Mouse (Mus musculus) brain, embryonic 14.5 days (tissue): ENCODE measurements around the gene Tdrd7. TPM values are rescaled to one million over a fixed set of nuclear protein-coding genes. Genes with fewer than 3 reads are reported as not detected.

Source experiments
- DNase-seq: peaks from one replicate; pipeline ENCODE4 v3.0.0-alpha.2; 2011; ENCODE audit warnings: low read depth
- CTCF ChIP-seq: fragments of 200-500 bp; IDR thresholded peaks from 2 replicates; pipeline ENCODE4 v1.5.1; 2012; ENCODE audit warnings: inconsistent platforms, mild to moderate bottlenecking, moderate library complexity, borderline replicate concordance; ENCODE audit not compliant: insufficient read depth, insufficient read length; ENCODE audit errors: extremely low read depth
- POLR2A ChIP-seq: fragments of 200-500 bp; IDR thresholded peaks from 2 replicates; pipeline ENCODE4 v1.6.1; 2012; ENCODE audit warnings: mild to moderate bottlenecking, inconsistent platforms, borderline replicate concordance; ENCODE audit not compliant: poor library complexity, insufficient read depth, insufficient read length, severe bottlenecking; ENCODE audit errors: extremely low read depth
- polyA plus RNA-seq: library from polyadenylated mRNA; depleted of rRNA; stranded (reverse); fragments of >200 nt; gene quantifications from 2 replicates; pipeline ENCODE4 v1.2.3, GENCODE M21; 2012

Tdrd7 gene
- polyA plus RNA-seq, 1 experiment, result 22.7 TPM

GRCm38 (mm10) chr4:45956706-45957105, 8.4 kb upstream of the Tdrd7 start:
- TF ChIP-seq CTCF (no peak), POLR2A (no peak)
- DNase-seq, result no peak

- no peak for TF ChIP-seq CTCF
- TF ChIP-seq POLR2A, result no peak
- peak; percentile 6 for DNase-seq
Observed at GRCm38 (mm10) chr4:45965737-45966447, 758 bp downstream of the Tdrd7 start.

- DNase-seq, result peak; percentile 12
Observed at GRCm38 (mm10) chr4:45966716-45967115, 1.6 kb downstream of the Tdrd7 start.

GRCm38 (mm10) chr4:45967479-45968341, 2.6 kb downstream of the Tdrd7 start:
- TF ChIP-seq POLR2A (no peak), CTCF (no peak)
- DNase-seq, result peak; percentile 80

More at GRCm38 (mm10) chr4:45966716-45967115, 1.6 kb downstream of the Tdrd7 start:
- no peak for TF ChIP-seq CTCF
- TF ChIP-seq POLR2A, result no peak

- no peak for TF ChIP-seq CTCF
- TF ChIP-seq POLR2A, result no peak
- DNase-seq, result no peak
Observed at GRCm38 (mm10) chr4:45969051-45969450, 3.9 kb downstream of the Tdrd7 start.

- DNase-seq, result no peak
- TF ChIP-seq CTCF (no peak), POLR2A (no peak)
Observed at GRCm38 (mm10) chr4:45970048-45970560, 5.0 kb downstream of the Tdrd7 start.

- peak; percentile 86 for TF ChIP-seq CTCF
- peak; percentile 55; the same call in 1 of the 2 replicates for TF ChIP-seq POLR2A
- peak; percentile 97 for DNase-seq
Observed at GRCm38 (mm10) chr4:45971806-45972447, 6.8 kb downstream of the Tdrd7 start.

- TF ChIP-seq CTCF (no peak), POLR2A (no peak; the same call in 1 of the 2 replicates)
- DNase-seq, result peak; percentile 59
Observed at GRCm38 (mm10) chr4:45972448-45972854, 7.3 kb downstream of the Tdrd7 start.

- TF ChIP-seq POLR2A, result no peak
- TF ChIP-seq CTCF, result no peak
- peak; percentile 8 for DNase-seq
Observed at GRCm38 (mm10) chr4:45972951-45973350, 7.8 kb downstream of the Tdrd7 start.

- TF ChIP-seq CTCF, result no peak
- TF ChIP-seq POLR2A, result no peak
Observed at GRCm38 (mm10) chr4:45976931-45977667, 12.0 kb downstream of the Tdrd7 start.

More at GRCm38 (mm10) chr4:45976931-45977667, 12.0 kb downstream of the Tdrd7 start:
- DNase-seq, result no peak
